Mouse (Mus musculus) limb, embryonic 12.5 days (tissue): ENCODE data around the gene Slc4a4. TPM values are rescaled to one million over a fixed set of nuclear protein-coding genes. Genes with fewer than 3 reads are reported as not detected.

Experiments
- ATAC-seq: fragments of 200-750 bp; cut with Nextera tagmentation; 2 replicates; pipeline ENCODE4 v1.8.0; 2017; ENCODE audit warnings: low read depth, moderate TSS enrichment; ENCODE audit not compliant: insufficient number of reproducible peaks, insufficient read depth, low FRiP score, low TSS enrichment
- H3K27ac ChIP-seq: fragments of 300-500 bp; sonication (generic); 2 replicates; pipeline ENCODE4 v1.5.1; 2016; ENCODE audit warnings: mild to moderate bottlenecking, moderate library complexity
- H3K27me3 ChIP-seq: fragments of 300-500 bp; sonication (generic); 2 replicates; pipeline ENCODE4 v1.6.1; 2016; ENCODE audit warnings: mild to moderate bottlenecking, moderate library complexity
- H3K36me3 ChIP-seq: fragments of 300-500 bp; sonication (generic); 2 replicates; pipeline ENCODE4 v1.6.1; 2016; ENCODE audit warnings: mild to moderate bottlenecking, moderate library complexity
- H3K4me1 ChIP-seq: fragments of 300-500 bp; sonication (generic); replicated peaks from 2 replicates; pipeline ENCODE4 v1.6.1; 2016
- H3K4me2 ChIP-seq: fragments of 300-500 bp; sonication (generic); 2 replicates; pipeline ENCODE4 v1.6.1; 2016; ENCODE audit warnings: mild to moderate bottlenecking, moderate library complexity
- H3K4me3 ChIP-seq: fragments of 300-500 bp; sonication (generic); replicated peaks from 2 replicates; pipeline ENCODE4 v1.5.1; 2016; ENCODE audit warnings: mild to moderate bottlenecking
- H3K9ac ChIP-seq: fragments of 300-500 bp; sonication (generic); replicated peaks from 2 replicates; pipeline ENCODE4 v1.6.1; 2016; ENCODE audit warnings: mild to moderate bottlenecking, moderate library complexity
- H3K9me3 ChIP-seq: fragments of 300-500 bp; sonication (generic); 2 replicates; pipeline ENCODE4 v1.6.1; 2016; ENCODE audit warnings: mild to moderate bottlenecking, moderate library complexity
- WGBS: fragments of 180-500 bp; shearing (Covaris S2); methylation state at CpG from one replicate; pipeline ENCODE4 v1.1.7; 2016; 5-methylcytosine and 5-hydroxymethylcytosine counted together
- polyA plus RNA-seq: library from polyadenylated mRNA; unstranded; fragments of >200 nt; fragmentation: Nextera tagmentation; extraction: Ambion mirVana; gene quantifications from 2 replicates; pipeline ENCODE4 v1.2.1, GENCODE M21; 2016

The Slc4a4 gene
- polyA plus RNA-seq, 1 experiment from 2014 or later = 1.8 TPM

GRCm38 (mm10) chr5:89223744-89224368 is 337.2 kb downstream of the Slc4a4 start:
- no peaks in the 10 kb centered on the region for H3K9me3 ChIP-seq
- WGBS = 32% methylated on average over 9 of the region's 9 CpGs
- no peaks in the 10 kb centered on the region for H3K36me3 ChIP-seq
- no peak overlapping the region for H3K27ac ChIP-seq
- no peak overlapping the region for H3K4me3 ChIP-seq
- H3K27me3 ChIP-seq = peaks cover 3% of the 10 kb centered on the region
- H3K4me2 ChIP-seq = peak overlapping the region; percentile 47
- H3K9ac ChIP-seq = no peak overlapping the region
- peaks cover 15% of the 10 kb centered on the region for H3K4me1 ChIP-seq
- peak; percentile 6; the same call in 1 of the 2 replicates for ATAC-seq

GRCm38 (mm10) chr5:89227948-89228347 is 341.3 kb downstream of the Slc4a4 start:
- Histone ChIP-seq H3K9ac (no peak overlapping the region), H3K4me2 (no peak overlapping the region), H3K4me1 (peaks cover 12% of the 10 kb centered on the region), H3K36me3 (no peaks in the 10 kb centered on the region), H3K27ac (no peak overlapping the region), H3K4me3 (no peak overlapping the region), H3K27me3 (peaks cover 3% of the 10 kb centered on the region; the same call in 1 of the 2 replicates), H3K9me3 (no peaks in the 10 kb centered on the region)
- WGBS = 80% methylated on average over 2 of the region's 2 CpGs
- ATAC-seq = no peak

GRCm38 (mm10) chr5:89229606-89230005 is 343.0 kb downstream of the Slc4a4 start:
- H3K4me2 ChIP-seq = no peak overlapping the region
- no peak overlapping the region for H3K27ac ChIP-seq
- no peaks in the 10 kb centered on the region for H3K4me1 ChIP-seq
- peaks cover 3% of the 10 kb centered on the region; the same call in 1 of the 2 replicates for H3K27me3 ChIP-seq
- ATAC-seq = no peak
- no peaks in the 10 kb centered on the region for H3K9me3 ChIP-seq
- 88% methylated on average over 5 of the region's 5 CpGs for WGBS
- H3K36me3 ChIP-seq = no peaks in the 10 kb centered on the region
- no peak overlapping the region for H3K4me3 ChIP-seq
- H3K9ac ChIP-seq = no peak overlapping the region

GRCm38 (mm10) chr5:89232313-89232712 is 345.7 kb downstream of the Slc4a4 start:
- Histone ChIP-seq H3K4me3 (no peak overlapping the region), H3K9me3 (no peaks in the 10 kb centered on the region), H3K27ac (no peak overlapping the region), H3K4me2 (no peak overlapping the region), H3K4me1 (no peaks in the 10 kb centered on the region), H3K27me3 (no peaks in the 10 kb centered on the region), H3K36me3 (no peaks in the 10 kb centered on the region), H3K9ac (no peak overlapping the region)
- no peak for ATAC-seq
- 78% methylated on average over 7 of the region's 7 CpGs for WGBS

DNA sequence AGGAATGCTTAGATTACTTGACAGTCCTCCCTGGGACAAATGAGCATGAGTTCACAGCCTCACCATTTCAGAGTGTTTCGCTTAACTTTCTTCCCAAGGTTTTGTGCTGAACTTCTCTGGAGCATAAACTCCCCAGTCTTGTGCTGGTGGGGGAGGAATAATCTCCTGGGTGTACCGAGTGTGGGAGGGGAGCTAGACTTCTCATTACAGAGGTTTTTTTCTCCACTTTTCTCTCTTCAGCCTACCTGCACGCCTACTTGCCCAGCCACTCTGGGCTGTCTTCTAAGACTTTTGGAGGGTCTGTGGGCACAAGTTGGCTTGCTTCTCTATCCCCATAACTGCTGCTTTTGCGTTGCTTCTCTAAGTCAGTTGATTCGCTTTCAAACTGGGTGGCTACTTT is 365.2 kb downstream of the Slc4a4 start:
- ATAC-seq = no peak
- WGBS = 82% methylated on average over 5 of the region's 5 CpGs
- no peaks in the 10 kb centered on the region for H3K27me3 ChIP-seq

GRCm38 (mm10) chr5:89259804-89260492 is 373.3 kb downstream of the Slc4a4 start:
- Histone ChIP-seq H3K4me2 (no peak overlapping the region), H3K9ac (no peak overlapping the region), H3K4me1 (no peaks in the 10 kb centered on the region), H3K36me3 (no peaks in the 10 kb centered on the region), H3K27ac (no peak overlapping the region), H3K9me3 (no peaks in the 10 kb centered on the region), H3K4me3 (no peak overlapping the region), H3K27me3 (no peaks in the 10 kb centered on the region)
- 92% methylated on average over 9 of the region's 9 CpGs for WGBS
- ATAC-seq = no peak

More for the DNA sequence above, 365.2 kb downstream of the Slc4a4 start:
- no peak overlapping the region for H3K4me2 ChIP-seq
- H3K4me3 ChIP-seq = no peak overlapping the region
- H3K4me1 ChIP-seq = no peaks in the 10 kb centered on the region
- no peak overlapping the region for H3K9ac ChIP-seq
- H3K27ac ChIP-seq = no peak overlapping the region
- no peaks in the 10 kb centered on the region for H3K36me3 ChIP-seq
- no peaks in the 10 kb centered on the region for H3K9me3 ChIP-seq

DNA sequence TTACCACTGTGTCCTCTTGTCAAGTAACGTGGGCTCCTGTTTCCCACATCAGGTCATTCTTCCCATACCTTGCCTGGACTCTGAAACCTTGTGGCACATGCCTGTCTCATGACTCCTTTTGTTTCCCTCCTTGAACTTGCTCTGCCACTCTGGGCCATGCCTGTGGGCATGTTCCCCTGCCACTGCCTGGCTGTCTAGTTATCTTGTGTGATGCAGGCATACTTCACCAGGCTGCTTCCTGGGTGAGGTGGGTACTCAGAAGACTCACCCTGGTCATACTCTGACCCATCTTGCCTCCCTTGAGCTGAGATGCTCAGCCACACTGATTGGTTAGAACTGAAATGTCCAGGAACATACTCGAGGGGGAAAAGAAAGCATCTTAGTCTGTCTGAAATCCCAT is 390.4 kb downstream of the Slc4a4 start:
- Histone ChIP-seq H3K36me3 (no peaks in the 10 kb centered on the region), H3K4me2 (no peak overlapping the region), H3K27me3 (no peaks in the 10 kb centered on the region), H3K9ac (no peak overlapping the region), H3K4me3 (no peak overlapping the region), H3K4me1 (no peaks in the 10 kb centered on the region), H3K9me3 (no peaks in the 10 kb centered on the region), H3K27ac (no peak overlapping the region)
- 84% methylated on average over 2 of the region's 2 CpGs for WGBS
- no peak for ATAC-seq

DNA sequence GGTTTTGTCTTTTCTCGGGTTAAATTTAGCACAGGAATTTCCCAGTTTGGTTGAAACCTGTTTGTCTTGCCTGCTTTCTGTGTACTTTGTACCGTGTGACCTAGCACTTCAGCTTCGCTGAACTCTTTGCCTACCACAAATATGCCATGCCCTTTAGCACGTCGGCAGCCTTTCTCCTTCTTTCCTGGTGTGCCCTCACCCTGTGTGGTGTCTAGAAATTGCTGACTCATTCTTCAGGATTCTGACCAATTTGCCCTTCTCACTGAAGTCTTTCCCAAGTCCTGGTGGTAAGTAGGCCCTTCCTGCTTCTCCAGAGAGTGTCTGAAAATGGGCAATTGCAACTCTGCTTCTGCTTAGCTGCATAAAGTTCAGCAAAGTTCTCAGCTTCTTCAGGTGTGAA is 391.0 kb downstream of the Slc4a4 start:
- H3K27me3 ChIP-seq = no peaks in the 10 kb centered on the region
- no peak overlapping the region for H3K4me3 ChIP-seq
- no peak overlapping the region for H3K4me2 ChIP-seq
- no peak for ATAC-seq
- H3K9ac ChIP-seq = no peak overlapping the region
- H3K27ac ChIP-seq = no peak overlapping the region
- no peaks in the 10 kb centered on the region for H3K36me3 ChIP-seq
- H3K4me1 ChIP-seq = no peaks in the 10 kb centered on the region
- 77% methylated on average over 5 of the region's 5 CpGs for WGBS
- H3K9me3 ChIP-seq = no peaks in the 10 kb centered on the region

DNA sequence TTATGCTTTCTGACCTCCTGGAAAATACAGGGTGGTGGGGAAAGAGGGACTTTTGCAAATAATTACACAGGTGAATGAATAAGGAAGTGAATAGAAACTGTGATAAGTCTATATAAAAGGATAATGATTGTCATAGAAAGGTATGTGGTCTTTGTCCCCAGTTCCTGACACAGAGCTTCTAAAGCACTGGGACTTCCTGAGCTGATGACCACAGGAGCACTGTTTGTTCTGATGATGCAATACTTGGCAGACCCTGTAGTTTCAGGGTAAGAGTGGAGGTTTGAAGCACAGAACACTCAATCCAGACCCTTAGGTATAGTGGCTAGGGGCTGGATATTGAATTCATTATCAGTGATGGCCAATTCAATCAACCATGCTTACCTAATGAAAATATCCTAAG is 391.7 kb downstream of the Slc4a4 start:
- ATAC-seq = no peak
- no peak overlapping the region for H3K4me3 ChIP-seq
- no peak overlapping the region for H3K27ac ChIP-seq
- no peak overlapping the region for H3K4me2 ChIP-seq
- H3K36me3 ChIP-seq = no peaks in the 10 kb centered on the region
- H3K27me3 ChIP-seq = no peaks in the 10 kb centered on the region
- no peaks in the 10 kb centered on the region for H3K9me3 ChIP-seq
- no peaks in the 10 kb centered on the region for H3K4me1 ChIP-seq
- no peak overlapping the region for H3K9ac ChIP-seq

GRCm38 (mm10) chr5:89280312-89280863 is 393.8 kb downstream of the Slc4a4 start:
- H3K4me2 ChIP-seq = no peak overlapping the region
- H3K27ac ChIP-seq = no peak overlapping the region
- H3K9me3 ChIP-seq = no peaks in the 10 kb centered on the region
- no peaks in the 10 kb centered on the region for H3K27me3 ChIP-seq
- H3K36me3 ChIP-seq = no peaks in the 10 kb centered on the region
- H3K4me1 ChIP-seq = no peaks in the 10 kb centered on the region
- H3K4me3 ChIP-seq = no peak overlapping the region
- H3K9ac ChIP-seq = no peak overlapping the region
- WGBS = 79% methylated on average over 3 of the region's 3 CpGs
- no peak for ATAC-seq
